Mouse (Mus musculus): ENCODE measurements at regions not wholly inside any gene's neighbourhood (a gene's known extent, or its start where the extent isn't known, plus 50 kb on each side); places are given as distances from the start of the nearest gene placed in this dataset.

- no peak for DNase-seq (ENCODE audit: low spot score in 2 of 2)
Observed at GRCm38 (mm10) chr14:105783428-105783827, 113.2 kb downstream of the Spry2 start.

- DNase-seq (ENCODE audit: low spot score in 2 of 2) = no peak
Observed at GRCm38 (mm10) chr14:105779760-105780159, 116.9 kb downstream of the Spry2 start.

DNA sequence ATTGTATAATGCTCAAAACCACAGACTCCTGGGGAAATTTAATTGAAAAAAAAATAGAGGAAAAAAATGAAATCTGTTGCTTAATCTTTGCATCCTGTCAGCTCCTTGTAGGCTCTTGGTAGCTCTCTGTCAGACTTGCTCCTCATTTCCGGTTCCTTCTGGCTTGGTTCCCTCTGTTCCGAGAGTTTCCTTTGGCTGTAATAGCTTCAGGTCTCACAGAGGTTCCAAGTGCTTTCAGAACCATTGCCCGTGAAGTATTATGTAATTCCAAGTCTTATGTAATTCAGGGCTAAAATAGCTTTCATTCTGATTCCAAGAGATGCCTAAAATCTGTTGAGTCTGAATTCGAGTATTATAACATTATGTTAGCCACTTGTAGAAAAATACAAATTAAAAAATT is 117.3 kb downstream of the Spry2 start:
- DNase-seq (ENCODE audit: low spot score in 2 of 2) = peak in 1 of 2 experiments; percentile 56

DNA sequence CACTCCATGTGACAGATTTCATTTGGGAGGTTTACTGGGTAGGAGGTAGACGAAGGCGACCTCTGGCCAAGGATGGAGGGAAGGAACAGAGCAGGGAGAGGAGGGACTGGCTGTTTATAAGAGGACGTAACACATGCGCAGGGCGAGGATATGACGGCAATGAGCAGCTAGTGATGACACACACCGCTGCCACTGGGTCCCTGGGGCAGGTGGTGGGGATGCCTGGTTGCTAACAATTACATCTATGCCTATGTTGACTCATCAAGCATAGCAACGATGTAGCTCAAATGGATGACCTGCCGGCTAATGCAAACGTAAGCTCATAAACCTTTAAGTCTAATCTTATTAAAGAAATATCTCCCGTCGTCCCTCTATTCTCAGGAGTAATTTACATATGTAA is 122.9 kb downstream of the Spry2 start:
- no peak for DNase-seq (ENCODE audit: low spot score in 2 of 2)

- DNase-seq (ENCODE audit: low spot score in 2 of 2) = no peak
Observed at GRCm38 (mm10) chr14:105767100-105767499, 129.5 kb downstream of the Spry2 start.

DNA sequence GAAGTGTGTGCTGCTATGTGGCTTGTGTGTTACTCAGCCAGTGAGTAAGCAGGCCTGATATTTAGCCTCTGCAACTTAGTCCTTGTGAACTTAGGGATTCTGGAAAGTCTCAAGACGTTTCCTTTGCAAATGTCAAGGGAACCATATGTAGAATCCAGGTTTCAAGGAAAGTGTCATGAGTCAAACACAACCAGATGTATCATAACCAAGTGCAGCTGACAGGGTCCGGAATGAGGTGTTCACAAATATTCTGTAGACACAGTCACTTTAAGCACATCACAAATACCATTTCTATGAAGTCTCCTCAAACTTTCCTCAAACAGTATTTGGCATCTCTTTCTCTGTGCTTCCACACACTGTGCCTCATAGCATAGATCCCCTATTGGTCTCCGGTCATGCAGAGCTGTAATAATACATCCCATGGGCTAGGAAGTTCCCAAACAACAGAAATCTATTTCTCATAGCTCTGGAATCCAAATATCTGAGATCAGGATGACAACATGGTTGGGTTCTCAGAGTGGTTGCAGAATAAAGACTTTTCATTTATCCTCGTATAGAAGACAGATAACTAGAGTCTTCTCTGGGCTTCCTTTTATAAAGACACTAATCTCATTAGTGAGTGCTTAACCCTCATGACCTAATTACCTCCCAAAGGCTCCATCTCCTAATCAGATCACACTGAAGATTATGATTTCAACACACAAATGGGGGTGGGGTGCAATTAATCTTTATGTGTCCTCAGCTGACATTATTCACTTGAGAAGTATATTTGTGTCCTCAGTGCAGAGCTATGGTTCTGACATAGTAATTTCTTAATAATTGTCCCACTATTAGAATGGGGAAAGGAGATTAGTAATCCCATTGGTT is 143.9 kb downstream of the Spry2 start:
- DNase-seq (ENCODE audit: low spot score in 2 of 2) = no peak

- DNase-seq (ENCODE audit: low spot score in 2 of 2) = no peak
Observed at GRCm38 (mm10) chr14:105751762-105752161, 144.9 kb downstream of the Spry2 start.

DNA sequence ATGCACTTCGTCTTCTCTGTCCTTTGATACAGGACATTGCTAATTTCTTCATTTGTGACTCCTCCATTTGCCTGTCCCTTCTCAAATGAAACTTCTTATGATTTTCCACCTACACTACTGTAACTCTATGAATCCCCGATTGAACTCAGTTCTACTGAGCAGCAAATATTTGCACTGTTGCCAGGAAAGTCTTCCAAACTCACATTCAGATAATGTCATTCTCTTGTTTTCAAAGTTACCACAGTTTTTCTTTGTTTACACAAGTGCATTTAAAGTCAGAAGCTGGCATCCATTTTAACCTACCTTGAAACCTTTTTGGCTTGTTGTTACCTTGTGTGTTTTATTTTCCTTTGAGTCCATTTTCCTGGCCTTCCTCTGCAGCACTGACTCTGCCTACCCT is 152.0 kb downstream of the Spry2 start:
- DNase-seq (ENCODE audit: low spot score in 2 of 2) = peak in 1 of 2 experiments; percentile 19

- peak in 1 of 2 experiments; percentile 32 for DNase-seq (ENCODE audit: low spot score in 2 of 2)
Observed at GRCm38 (mm10) chr14:105744125-105744524, 152.5 kb downstream of the Spry2 start.

DNA sequence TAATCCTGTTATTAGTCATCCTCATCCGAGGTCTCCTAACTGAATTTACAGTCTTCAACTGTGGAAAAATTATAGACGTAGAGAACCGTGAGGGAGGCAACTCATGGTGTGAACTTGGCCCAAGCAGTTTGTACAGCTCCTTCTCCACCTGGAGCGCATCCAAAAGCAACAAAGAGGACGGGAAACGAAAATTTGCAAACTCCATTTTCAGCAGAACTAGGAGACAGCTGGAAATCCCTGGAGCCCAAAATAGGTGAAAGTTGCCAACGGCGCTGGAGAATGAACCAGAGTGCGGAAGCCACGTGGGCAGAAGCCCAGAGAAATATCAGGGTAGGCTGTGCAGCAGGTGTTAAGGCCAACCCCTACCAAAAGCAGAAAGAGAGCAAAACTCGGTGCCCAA is 155.7 kb downstream of the Spry2 start:
- peak; percentile 21 to 64 for DNase-seq (ENCODE audit: low spot score in 2 of 2)

DNA sequence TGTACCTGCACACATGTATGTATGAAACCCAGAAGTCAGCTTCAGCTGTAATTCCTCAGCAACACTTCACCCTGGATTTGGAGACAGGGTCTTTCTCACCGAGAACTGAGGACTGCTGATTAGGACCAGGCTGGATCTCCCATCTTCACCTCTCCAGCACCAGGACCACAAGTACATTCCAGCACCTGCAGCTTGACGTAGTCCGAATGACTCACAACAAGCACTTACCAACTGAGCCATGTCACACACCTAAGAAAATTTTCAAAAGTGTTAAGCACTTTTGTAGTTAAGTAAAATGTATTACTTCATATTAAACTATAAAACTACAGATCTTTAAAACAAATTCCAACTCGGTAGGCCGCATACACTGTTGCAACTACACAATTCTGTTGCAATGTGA is 158.1 kb downstream of the Spry2 start:
- no peak for DNase-seq (ENCODE audit: low spot score in 2 of 2)

GRCm38 (mm10) chr14:105736352-105736751 is 160.3 kb downstream of the Spry2 start:
- DNase-seq (ENCODE audit: low spot score in 2 of 2) = no peak

DNA sequence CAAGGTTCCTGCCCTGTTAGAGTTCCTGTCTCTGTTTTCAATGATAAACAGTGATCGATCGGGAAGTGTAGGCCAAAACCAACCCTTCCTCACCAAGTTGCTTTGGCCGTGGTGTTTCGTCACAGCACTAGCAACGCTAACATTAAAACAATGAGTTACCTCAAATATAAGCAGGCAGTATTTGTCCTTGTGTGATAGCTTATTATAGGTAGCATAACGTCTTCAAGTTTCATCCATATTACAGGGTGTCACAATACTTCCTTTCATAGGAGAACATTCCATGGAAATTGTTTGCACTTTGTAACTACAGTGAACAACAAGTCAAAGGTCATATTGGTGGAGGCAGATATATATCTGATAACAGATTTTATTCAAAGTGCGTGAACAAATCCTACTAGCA is 162.3 kb downstream of the Spry2 start:
- no peak for DNase-seq (ENCODE audit: low spot score in 2 of 2)

DNA sequence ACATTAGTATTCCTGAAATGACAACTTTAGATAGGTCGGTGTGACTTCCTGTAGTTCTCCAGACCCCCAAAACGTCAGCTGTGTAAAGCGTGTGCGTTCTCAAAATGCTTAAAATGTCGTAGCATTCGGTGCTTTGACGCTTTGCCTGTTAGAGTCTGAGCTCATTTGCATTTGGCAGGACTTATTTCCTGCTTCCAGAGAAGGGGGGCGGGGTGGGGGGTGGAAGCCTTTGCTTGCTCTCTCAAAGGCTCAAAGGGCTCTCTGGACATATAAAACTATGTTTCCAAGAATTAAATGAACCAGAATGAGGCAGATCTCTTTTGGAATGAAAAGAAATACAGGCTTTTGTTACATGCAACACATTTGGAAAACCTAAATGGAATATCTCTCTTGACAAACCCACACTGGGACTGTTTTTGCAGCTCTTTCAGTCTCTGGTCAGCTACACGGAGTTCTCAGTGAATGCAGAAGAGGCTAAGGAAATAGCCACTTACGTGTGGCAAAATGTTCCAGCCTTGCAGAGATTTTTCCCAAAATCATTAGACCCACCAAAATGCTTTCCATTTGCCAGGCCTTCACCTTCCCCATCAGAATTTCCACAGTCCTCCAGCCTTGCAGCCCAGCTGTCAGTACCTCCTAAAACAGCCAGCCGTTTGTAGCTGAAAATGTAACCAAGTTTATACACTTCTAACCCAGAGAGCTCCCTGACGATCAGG is 163.4 kb downstream of the Spry2 start:
- DNase-seq (ENCODE audit: low spot score in 2 of 2) = peak in 1 of 2 experiments; percentile 30

GRCm38 (mm10) chr14:105732221-105733012 is 164.2 kb downstream of the Spry2 start:
- peak; percentile 26 to 76 for DNase-seq (ENCODE audit: low spot score in 2 of 2)

- DNase-seq (ENCODE audit: low spot score in 2 of 2) = peak in 1 of 2 experiments; percentile 33
Observed at GRCm38 (mm10) chr14:105730786-105731185, 165.8 kb downstream of the Spry2 start.

GRCm38 (mm10) chr14:105728841-105729240 is 167.8 kb downstream of the Spry2 start:
- no peak for DNase-seq (ENCODE audit: low spot score in 2 of 2)

DNA sequence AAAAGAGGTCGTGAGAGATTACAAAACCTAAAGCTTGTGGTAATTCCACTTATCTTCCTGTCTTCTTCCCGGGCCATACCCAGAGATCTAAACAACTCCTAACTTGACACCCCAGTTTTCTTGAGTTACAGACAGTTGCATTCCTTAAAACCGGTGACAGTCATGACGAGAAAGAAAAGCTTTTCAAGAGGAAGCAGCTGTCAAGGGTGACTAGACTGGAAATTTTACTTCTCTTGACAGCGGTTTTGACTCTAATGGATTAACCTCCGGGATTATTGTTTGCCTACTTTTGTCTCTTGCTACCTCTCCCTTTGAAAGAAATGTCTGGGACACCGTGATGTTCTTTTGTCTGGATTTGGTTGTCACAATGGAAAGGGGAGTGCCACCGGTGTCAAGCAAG is 170.9 kb downstream of the Spry2 start:
- DNase-seq (ENCODE audit: low spot score in 2 of 2) = no peak

DNA sequence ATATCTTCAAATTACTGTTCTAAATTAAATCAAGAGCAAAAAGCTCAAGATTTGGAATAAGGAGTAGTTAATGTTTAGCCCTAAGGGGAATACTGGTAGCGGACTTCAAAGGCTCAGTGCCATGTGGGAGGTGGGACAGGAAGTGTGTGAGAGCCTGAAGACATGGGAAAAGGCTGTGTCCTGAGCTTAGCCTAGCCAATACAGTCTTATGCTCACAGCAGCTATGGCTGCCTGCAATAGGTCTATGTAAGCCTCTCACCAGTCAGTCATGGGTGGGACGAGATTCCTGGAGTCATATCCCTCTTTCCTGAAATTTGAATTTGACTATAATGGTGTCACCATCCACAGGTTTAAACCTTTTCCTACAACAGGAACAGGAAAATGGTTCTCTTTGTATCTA is 173.7 kb downstream of the Spry2 start:
- no peak for DNase-seq (ENCODE audit: low spot score in 2 of 2)

DNA sequence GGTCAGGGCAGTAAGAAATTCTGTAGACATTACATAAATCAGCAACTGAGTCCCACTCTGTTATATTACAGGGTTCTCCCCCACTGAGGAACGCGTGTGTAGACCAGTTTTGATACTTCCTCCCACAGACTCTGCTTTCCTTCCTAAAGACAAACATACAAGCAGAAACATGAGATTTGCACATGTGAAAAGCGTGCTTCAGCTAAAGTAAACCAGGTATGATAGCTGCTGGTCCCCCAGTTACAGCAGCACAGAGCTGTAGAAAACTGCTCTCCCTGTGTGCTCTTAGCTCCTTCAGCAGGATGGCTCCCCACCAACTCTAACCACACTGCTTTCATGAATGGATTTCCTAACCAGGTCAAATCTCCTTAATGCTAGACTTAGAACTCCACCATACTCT is 175.0 kb downstream of the Spry2 start:
- DNase-seq (ENCODE audit: low spot score in 2 of 2) = no peak

DNA sequence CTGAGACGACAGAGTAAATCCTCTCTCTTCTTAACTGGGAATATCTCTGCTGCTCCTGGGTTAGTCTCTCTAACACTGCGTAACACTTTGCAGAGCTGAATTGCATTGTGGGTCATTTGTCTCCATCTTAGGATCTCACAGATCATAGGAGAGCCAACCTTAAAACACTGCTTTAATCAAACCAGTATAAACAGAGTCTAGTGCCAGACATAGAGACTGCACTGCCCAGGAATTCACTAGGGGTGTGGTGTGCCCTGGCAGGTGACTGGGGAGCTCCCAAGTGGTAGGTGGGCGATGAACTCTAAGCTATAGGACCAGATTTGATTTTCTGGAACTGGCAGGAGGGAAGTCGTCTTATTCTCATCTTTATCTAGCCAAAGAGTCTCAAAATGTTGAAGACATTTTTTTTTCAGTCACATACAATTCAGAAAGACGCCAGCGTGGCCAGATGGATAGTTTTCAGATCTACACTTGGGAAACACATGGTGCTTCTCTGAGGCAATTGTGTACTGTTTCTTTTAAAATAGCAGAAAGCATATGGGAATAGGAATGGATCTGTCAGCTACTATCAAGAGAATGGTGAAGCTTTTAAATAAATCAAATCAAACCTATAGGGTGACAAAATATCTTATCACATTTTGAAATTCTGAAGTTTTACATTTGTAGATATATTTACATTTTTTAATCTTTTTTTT is 175.7 kb downstream of the Spry2 start:
- no peak for DNase-seq (ENCODE audit: low spot score in 2 of 2)

All from gastrocnemius, postnatal 4 days (tissue).